Mouse (Mus musculus): Measurements from ENCODE around the gene Uap1l1.
A peak's percentile ranks its signal among the peaks of the same experiment; 100 is the strongest.

Gene Uap1l1

DNA sequence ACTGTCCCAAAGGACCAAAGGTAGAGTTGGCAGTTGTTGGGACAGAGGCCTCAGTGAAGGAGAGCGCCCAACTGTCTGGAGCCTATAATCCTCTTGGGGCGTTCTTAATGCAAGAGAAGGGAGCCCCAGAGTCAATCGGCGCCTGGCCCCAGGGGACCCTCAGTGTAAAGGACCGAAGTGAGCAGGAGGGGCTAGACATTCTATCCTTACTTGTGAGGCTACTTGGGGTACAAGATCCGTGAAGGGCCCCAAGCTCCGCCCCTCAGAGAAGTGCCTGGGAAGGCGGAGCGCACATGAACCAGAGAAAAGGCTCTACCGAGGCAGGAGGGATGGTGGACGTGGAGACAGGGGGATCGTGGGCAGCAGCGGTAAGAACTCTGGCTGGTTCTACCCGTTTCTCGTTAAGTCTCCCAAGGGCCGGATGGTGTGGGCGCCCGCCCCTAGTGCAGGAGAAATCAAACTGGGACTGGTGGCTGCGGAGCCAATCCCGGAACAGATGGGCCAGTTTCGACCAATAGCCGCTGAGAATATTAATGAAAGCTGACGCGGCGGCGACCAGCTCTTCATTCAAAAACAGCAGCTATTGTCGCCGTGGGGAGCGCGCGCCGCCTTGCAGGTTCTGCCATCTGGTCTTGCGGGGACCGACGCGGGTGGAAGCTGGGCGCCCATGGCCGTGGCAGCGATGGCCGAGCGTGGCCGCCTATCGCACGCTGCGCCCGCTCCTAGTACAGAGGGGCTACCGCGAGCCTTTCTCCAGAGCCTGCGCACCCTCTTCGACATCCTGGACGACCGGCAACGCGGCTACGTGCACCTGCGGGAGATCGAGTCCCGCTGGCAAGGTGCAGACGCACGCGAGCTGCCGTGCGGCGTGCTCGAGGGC, 6.5 kb upstream of the Uap1l1 start, which contains the start of gene Sapcd2:
Gene Sapcd2, plus strand, starts transcription at position 558 of the 880 bp plus-strand sequence.
- peak; percentile 88 for DNase-seq (ENCODE audit: low spot score)

- DNase-seq (ENCODE audit: low spot score), result no peak
Observed at GRCm38 (mm10) chr2:25369996-25370395, 4.5 kb upstream of the Uap1l1 start.

DNA sequence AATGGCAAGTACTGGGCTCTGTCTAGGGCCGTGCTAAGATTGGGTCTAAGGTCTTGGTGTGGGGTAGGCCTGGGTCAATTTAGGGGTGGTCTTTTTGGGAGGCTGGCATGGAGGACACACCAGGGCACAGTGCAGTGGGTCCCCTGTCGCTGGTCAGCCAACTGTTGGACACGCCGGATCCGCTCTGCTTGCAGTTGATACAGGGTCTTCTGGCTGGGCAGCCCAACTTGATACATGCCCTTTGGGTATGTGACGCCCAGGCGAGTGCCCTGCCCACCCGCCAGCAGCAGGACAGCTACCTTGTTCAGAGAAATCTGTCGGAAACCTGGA, 756 bp downstream of the Uap1l1 start:
- no peak for DNase-seq (ENCODE audit: low spot score)

- DNase-seq (ENCODE audit: low spot score), result no peak
Observed at GRCm38 (mm10) chr2:25364313-25364712, 1.2 kb downstream of the Uap1l1 start.

GRCm38 (mm10) chr2:25363478-25364178, 1.9 kb downstream of the Uap1l1 start:
- DNase-seq (ENCODE audit: low spot score), result no peak

DNA sequence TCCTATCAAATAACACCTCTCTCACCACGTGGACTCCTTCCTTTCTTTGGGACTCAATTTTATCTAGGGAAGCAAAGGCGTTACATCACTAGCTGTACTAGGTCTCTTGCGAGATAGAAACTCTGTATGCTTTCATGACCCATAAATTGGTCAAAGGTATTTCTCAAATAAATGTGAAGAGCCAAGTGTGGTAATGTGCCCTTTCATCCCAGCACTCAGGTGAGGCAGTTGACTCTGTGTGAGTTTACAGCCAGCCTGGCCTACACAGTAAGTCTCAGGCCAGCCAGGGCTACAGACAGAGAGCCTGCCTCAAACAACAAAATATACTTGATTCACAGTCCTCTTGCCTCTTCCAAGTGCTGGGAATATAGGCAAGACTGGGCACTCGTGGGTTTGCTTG, 5.6 kb downstream of the Uap1l1 start:
- DNase-seq (ENCODE audit: low spot score), result no peak

GRCm38 (mm10) chr2:25356208-25357079, 9.0 kb downstream of the Uap1l1 start, which contains the start of gene Dpp7:
Gene Dpp7 (minus strand): TSS chr2:25356359.
- DNase-seq (ENCODE audit: low spot score), result peak; percentile 73

GRCm38 (mm10) chr2:25355419-25356066, 9.9 kb downstream of the Uap1l1 start:
- DNase-seq (ENCODE audit: low spot score), result no peak

GRCm38 (mm10) chr2:25354211-25354610, 11.3 kb downstream of the Uap1l1 start:
- DNase-seq (ENCODE audit: low spot score), result no peak

GRCm38 (mm10) chr2:25350701-25351100, 14.8 kb downstream of the Uap1l1 start:
- DNase-seq (ENCODE audit: low spot score), result no peak

DNA sequence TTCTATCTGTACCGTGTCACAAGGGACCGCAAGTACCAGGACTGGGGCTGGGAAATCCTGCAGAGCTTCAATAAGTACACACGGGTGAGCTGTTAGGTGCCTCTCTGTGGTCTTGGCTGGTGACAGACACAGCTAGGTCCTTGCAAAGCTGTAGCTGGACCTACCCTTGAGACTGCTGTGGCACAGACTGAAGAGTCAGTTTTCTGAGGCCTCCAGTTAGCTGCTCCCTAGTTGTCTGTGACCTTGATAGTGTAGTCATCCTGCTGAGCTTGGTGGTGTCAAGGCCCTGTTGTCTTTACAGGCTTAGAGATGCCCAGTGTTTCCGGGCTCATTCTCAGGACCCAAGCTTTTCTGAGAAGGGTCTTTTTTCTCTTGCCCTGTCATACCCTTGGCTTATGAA, 16.0 kb downstream of the Uap1l1 start:
- DNase-seq (ENCODE audit: low spot score), result no peak

DNA sequence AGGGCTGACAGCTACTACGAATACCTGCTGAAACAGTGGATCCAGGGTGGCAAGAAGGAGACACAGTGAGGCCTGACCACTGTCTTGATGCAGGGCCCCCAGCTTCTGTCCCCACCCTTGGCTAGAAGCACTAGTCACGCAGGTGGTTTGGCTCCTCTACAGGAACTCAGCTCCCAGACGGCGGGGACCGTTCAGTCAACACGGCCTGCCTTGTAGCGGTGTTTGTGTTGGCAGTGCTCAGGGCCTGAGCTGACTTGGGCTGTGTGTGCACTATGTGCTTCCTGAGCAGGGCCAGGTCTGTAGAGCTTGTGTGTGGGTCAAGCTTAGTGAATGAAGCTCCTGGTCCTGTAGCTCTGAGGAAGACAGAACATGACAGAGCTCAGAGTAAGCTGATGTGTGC, 17.3 kb downstream of the Uap1l1 start:
- no peak for DNase-seq (ENCODE audit: low spot score)

GRCm38 (mm10) chr2:25338303-25338702, 27.2 kb downstream of the Uap1l1 start:
- no peak for DNase-seq (ENCODE audit: low spot score)

GRCm38 (mm10) chr2:25333569-25333968, 31.9 kb downstream of the Uap1l1 start:
- DNase-seq (ENCODE audit: low spot score), result no peak

GRCm38 (mm10) chr2:25332286-25333160, 33.0 kb downstream of the Uap1l1 start, which contains the start of gene Man1b1:
Gene Man1b1 (plus strand): TSS chr2:25332338.
- peak; percentile 100 for DNase-seq (ENCODE audit: low spot score)

DNA sequence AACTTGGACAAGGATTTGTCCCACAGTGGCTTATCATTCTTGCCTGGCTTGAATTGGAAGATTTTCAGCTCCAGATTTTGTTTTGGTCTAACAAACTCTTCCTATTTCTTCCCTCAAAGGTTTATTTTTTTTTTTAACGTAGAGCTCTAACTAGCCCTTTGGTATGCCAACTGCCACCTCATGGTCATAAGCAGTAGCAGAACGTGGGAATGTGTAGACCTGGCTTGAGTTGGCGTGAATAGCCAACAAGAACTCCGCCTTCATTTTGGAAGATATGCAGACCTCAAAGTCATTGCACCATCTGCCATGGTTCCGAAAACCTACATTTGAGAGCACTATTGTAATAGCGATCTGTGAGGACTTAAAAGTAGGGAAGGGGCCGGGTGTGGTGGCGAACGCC, 34.0 kb downstream of the Uap1l1 start:
- DNase-seq (ENCODE audit: low spot score), result no peak

DNA sequence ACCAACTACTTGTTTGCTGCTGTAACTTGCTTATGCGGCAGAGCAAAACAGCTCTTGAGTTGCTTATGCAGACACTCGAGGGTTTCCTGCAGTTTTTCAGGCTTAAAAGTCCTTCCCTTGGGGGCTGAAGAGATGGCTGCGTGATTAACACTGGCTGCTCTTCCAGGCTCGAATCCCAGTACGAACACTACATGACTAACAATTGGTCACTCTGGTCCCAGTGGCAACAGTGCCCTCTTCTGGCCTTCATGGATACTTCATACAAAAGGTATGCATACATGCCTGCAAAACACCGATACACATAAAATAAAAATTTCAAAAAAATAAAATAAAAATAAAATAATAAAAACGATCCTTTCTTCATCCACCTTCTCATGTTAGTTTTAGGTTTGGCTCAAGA, 37.0 kb downstream of the Uap1l1 start:
- DNase-seq (ENCODE audit: low spot score), result no peak

- no peak for DNase-seq (ENCODE audit: low spot score)
Observed at GRCm38 (mm10) chr2:25326036-25326435, 39.4 kb downstream of the Uap1l1 start.

- no peak for DNase-seq (ENCODE audit: low spot score)
Observed at GRCm38 (mm10) chr2:25320084-25320483, 45.4 kb downstream of the Uap1l1 start.

- peak; percentile 21 for DNase-seq (ENCODE audit: low spot score)
Observed at GRCm38 (mm10) chr2:25318971-25319773, 46.3 kb downstream of the Uap1l1 start, which contains the start of gene Grin1. Gene Grin1 (minus strand): TSS chr2:25319187.

Measured in T-cell, adult 2 months (primary cell).